Mouse (Mus musculus) G1E-ER4 (cell line): Measurements from ENCODE around the gene Siae. TPM values are rescaled to one million over a fixed set of nuclear protein-coding genes. Genes with fewer than 3 reads are reported as not detected.

Source experiments
- GATA1 ChIP-seq: IDR thresholded peaks from one replicate; pipeline ENCODE4 v1.8.0; 2012; ENCODE audit warnings: low read length, inconsistent platforms
- polyA plus RNA-seq: library from polyadenylated mRNA; stranded (reverse); fragments of >175 nt; gene quantifications from 2 replicates; pipeline ENCODE4 v1.2.3, GENCODE M21; 2012

Gene Siae
- polyA plus RNA-seq, result 0.86 and 0.97 TPM in 2 replicates

GRCm38 (mm10) chr9:37554838-37555748 lies at the start of gene Siae:
Gene Siae, plus strand, starts transcription at chr9:37555698.
- no peak for TF ChIP-seq GATA1

GRCm38 (mm10) chr9:37506023-37506422 lies 49.5 kb upstream of the Siae start:
- no peak for TF ChIP-seq GATA1

- no peak for TF ChIP-seq GATA1
These were observed 43.4 kb upstream of the Siae start for GRCm38 (mm10) chr9:37512097-37512496.

GRCm38 (mm10) chr9:37514456-37514855 lies 41.0 kb upstream of the Siae start:
- no peak for TF ChIP-seq GATA1

GRCm38 (mm10) chr9:37517467-37517866 lies 38.0 kb upstream of the Siae start:
- peak; percentile 98 for TF ChIP-seq GATA1

GRCm38 (mm10) chr9:37518991-37519390 lies 36.5 kb upstream of the Siae start:
- no peak for TF ChIP-seq GATA1

GRCm38 (mm10) chr9:37519995-37520394 lies 35.5 kb upstream of the Siae start:
- TF ChIP-seq GATA1, result no peak

- TF ChIP-seq GATA1, result no peak
These were observed 30.0 kb upstream of the Siae start for GRCm38 (mm10) chr9:37525461-37525860.

GRCm38 (mm10) chr9:37526443-37527395 lies 28.8 kb upstream of the Siae start:
- TF ChIP-seq GATA1, result no peak

GRCm38 (mm10) chr9:37527396-37528224 lies 27.9 kb upstream of the Siae start, which contains the start of gene Esam:
Gene Esam, plus strand, starts transcription at chr9:37528078.
- TF ChIP-seq GATA1, result no peak

- no peak for TF ChIP-seq GATA1
These were observed 27.1 kb upstream of the Siae start for GRCm38 (mm10) chr9:37528225-37528970.

- TF ChIP-seq GATA1, result no peak
These were observed 25.2 kb upstream of the Siae start for GRCm38 (mm10) chr9:37530031-37530887.
